Mouse (Mus musculus) adrenal gland, adult 8-10 months (tissue): ENCODE measurements around the gene Hes6. TPM values are rescaled to one million over a fixed set of nuclear protein-coding genes. Genes with fewer than 3 reads are reported as not detected.

ENCODE experiments used
- DNase-seq: peaks from one replicate; pipeline ENCODE4 v3.0.0; 2022
- total RNA-seq, 4 experiments: library from RNA; stranded (reverse); gene quantifications; 2 replicates each; pipeline ENCODE4 v1.2.4; 2022

Gene Hes6
- total RNA-seq, 4 experiments from 2014 or later = 178 to 376 (median 294) TPM

GRCm38 (mm10) chr1:91441855-91442254, 28.0 kb upstream of the Hes6 start:
- no peak for DNase-seq

- no peak for DNase-seq
These were observed 25.9 kb upstream of the Hes6 start for GRCm38 (mm10) chr1:91439776-91440175.

GRCm38 (mm10) chr1:91437573-91437972, 23.7 kb upstream of the Hes6 start:
- DNase-seq = peak; percentile 63

DNA sequence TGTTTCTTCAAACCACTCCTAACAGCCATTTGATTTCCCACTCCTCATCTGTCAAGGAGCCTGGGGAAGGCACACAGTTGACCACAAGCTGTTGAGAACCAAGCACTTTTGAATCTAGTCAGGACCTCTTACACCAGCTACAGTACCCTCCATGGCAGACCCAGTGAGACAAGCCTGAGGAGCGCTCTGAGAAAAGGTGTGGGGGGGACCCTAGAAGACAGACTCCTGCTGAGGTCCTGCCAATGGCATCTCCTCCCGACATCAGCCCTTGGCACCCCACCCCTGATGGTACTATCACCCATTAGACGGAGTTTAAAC, 23.2 kb upstream of the Hes6 start:
- no peak for DNase-seq

DNA sequence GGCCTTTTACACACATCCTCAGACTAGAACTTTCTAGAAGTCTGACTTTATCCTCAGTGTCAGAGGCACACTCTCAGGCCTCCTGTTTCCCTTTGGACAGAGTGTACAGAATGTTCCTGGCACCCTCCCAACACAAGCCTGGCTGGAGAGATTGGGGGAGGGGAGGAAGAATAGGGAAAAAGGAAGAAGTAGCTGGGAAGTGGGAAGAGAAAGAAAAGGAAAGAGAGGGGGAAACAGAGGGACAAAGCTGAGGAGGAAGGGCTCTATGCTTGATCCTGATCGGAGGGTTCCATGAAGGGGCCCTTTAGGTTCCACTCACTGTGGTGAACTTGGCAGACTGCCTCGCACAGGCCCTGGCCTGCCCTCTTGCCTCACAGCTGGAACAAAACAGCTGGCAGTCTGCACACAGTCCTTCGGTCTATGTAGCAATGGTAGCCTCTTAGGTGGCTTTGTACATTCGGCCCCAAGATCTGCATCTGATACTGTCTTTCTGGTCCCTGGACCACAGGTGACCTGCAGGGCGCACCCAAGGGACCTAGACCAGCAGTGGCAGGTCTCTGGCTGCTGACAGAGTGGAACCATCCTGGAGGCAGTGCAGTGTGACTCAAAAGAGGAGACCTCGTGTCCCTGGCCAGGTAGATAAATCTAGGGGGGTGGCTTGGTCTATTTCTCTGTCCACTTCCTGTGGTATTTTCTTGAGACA, 22.7 kb upstream of the Hes6 start:
- peak; percentile 81 for DNase-seq

DNA sequence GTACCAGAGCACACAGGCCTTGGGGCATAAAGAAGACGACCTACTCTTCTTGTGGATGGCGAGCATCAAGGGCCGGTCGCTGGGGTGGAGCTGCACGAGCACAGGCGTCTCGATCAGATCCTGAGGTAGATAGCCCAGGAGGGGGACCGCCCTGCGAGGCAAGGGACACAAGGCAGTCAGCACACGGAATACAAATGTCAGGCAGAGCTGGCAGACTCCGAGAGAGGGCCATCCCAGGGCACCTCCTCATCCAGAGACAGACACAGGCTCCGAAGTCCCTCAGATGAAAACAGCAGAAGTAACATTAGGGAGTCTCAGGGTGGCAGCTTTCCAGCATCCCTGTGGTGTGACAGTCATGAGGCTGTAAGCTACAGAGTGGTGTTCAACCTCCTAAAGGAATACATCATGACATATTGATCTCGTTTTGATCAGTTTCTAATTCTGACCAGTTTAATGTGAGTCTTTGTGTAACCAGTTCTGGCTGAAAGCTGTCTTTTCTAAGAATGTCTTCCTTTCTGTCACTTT, 21.8 kb upstream of the Hes6 start:
- DNase-seq = no peak

DNA sequence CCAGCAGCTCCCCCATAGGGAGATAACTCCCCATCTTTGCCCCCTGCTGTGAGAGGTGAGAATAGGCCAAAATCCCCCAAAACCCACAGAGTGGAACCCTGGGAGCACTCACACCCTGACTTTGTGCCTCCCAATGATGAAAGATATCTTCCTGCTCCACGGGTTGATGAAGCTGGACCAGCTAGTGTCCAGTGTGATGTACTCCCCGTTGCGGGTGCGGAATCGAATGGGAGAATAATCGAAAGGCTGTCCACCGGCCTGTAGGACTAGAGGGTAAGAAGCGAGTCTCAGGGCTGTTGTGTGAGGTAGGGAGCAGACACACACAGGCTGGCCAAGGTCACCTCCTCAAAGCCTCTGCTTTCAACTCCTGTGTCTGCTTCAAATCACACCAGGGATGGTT, 21.1 kb upstream of the Hes6 start:
- no peak for DNase-seq

DNA sequence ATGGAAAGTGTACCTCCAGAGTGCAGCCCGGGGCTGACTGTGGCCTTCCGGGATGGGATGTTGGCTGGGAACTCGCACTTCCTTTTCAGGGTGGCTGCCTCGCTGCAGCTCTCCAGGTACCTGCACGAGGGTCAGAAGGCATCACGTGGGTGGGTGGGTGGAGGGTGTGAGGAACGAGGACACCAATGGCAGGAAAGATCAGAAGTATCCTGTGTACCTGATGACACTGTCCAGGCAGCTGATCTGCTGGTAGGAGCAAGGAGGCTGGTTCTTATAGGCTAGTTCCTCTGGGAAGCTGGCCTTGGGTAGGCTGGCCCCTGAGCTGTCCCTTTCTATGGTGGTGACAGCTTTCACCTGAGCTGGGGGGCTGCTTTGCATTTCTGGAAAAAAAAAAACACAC, 16.9 kb upstream of the Hes6 start:
- DNase-seq = no peak

DNA sequence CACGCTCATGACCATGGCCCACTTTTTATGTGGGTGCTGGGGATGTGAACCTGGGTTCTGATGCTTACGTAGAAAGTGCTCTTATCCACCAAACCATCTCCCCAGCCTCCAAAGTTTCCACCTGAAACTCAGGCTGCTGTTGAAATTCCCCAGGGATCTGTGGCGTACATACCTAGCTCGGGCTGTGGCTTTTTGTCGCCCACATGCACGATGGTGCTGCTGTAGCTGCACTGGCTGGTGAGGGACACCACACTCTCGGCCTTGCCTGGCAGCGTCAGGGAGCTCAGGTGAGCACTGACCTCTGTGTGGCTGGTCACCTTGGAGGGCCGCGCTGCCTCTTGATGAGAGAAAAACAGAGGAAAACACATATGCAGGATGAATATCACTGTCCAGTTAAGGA, 15.4 kb upstream of the Hes6 start:
- no peak for DNase-seq

DNA sequence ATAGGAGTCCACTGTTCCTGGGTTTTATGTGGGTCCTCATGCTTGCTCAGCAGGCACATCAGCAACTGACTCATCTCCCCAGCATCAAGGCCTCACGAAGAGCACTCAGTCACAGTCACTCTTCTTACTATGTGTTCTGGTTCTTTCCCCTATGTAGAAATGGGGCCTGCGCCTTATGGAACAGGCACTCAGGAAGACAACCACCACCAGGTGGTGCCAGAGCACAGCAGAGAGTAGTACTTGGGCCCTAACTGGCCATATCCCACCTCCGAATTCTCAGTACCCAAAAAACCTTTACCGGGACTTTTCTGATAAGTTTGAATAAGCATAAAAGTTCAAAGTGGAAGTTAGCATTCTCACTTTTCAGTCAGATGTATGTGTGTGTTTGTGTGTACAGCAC, 14.8 kb upstream of the Hes6 start:
- peak; percentile 87 for DNase-seq

DNA sequence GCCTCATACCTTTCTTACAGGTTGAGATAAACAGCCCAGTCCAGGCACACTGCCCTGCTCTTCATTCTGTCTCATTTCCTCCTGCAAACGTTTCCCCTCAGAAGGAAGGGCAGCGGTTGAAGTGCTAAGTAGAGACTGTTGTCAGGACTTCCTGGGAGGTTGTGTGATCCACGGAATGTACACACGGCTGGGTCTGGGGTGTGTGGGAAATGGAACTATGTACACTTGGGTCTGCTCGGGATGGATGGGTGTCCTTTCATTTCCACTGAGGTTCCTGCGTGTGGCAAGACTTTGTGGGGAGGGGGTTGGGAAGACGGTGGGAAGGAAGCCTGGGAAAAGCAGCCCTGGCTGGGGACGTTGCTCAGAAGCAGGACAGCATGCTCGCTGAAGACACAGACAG, 12.6 kb upstream of the Hes6 start:
- no peak for DNase-seq

DNA sequence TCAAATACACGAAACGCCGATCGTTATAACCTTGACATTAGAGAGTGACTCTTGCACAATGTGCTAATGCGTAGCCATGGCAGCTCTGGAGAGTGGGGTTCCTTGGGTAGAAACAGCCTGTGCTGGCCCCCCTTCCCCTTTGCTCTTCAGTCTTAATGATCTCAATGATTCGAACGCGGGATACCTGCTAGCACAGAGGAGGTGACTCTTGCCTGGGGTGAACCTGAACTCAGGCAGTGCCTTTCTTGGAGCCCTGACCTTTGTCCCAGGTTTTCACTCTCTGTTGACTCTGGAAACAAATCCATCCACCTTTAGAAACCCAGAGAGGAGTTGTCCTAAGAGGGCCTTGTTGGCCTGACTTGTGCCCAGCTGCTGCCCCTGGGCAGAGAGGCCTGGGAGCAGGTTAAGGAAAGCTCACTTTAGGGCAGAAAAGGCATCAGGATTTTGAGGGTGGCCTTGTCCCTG, 6.8 kb upstream of the Hes6 start:
- no peak for DNase-seq

DNA sequence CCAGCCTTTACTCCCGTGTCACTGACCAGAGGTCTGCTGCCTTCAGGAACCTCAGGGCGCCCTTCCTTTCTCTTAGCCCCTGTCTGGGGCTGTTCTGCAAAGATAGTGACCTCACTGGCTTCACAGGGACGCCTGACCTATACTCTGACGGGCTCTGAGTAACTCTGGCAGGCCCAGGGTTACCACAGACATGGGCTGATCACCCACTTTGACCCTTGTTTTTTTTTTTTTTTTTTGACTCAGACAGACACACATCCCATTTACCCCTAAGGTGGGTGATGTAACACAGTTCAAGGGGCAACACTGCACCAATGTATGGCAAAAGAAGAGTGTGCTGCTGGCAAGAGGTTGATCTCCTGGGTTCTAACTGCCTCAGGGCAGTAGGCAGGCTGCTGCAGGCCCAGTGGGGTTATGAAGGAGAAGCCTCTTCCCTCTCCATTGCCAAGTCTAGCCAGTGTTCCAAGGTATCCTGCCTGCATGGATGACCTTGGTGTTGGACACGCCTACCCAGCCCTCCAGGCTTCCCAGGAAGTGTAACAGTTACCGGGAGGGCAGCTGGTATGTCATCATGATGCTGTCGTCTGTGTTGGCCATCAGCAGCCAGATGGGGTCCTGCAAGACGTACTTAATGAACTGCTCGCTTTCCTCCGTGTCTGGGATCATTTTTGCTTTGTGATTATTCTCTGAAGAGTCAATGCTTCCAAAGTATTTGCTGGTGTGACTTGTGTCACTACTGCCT, 6.2 kb upstream of the Hes6 start:
- peak; percentile 81 for DNase-seq

GRCm38 (mm10) chr1:91417991-91418390, 4.2 kb upstream of the Hes6 start:
- DNase-seq = no peak

GRCm38 (mm10) chr1:91415311-91415710, 1.5 kb upstream of the Hes6 start:
- DNase-seq = no peak

- no peak for DNase-seq
These were observed 1.1 kb upstream of the Hes6 start for GRCm38 (mm10) chr1:91414903-91415302.

DNA sequence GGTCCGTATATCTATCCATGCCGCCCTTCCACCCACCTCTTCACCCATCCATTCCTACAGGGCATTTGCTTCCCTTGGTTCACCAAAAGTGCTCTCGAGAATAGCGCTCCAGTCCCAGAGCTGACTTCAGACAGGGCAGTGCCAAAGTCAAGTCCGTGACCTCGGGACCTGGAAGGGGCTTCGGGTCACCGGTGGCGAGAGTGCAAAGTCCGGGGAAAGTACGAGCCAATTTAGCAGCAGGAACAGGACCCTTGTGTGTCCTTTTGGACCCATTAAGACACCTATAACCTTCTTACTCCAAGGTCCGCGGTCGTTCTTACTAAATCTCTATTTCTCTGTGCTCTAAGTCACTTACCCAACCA, 321 bp downstream of the Hes6 start:
- no peak for DNase-seq

- peak; percentile 96 for DNase-seq
These were observed 770 bp downstream of the Hes6 start for GRCm38 (mm10) chr1:91413030-91413506.

GRCm38 (mm10) chr1:91412286-91413029, 1.4 kb downstream of the Hes6 start:
- DNase-seq = no peak

- DNase-seq = no peak
These were observed 2.1 kb downstream of the Hes6 start for GRCm38 (mm10) chr1:91411631-91412285.

DNA sequence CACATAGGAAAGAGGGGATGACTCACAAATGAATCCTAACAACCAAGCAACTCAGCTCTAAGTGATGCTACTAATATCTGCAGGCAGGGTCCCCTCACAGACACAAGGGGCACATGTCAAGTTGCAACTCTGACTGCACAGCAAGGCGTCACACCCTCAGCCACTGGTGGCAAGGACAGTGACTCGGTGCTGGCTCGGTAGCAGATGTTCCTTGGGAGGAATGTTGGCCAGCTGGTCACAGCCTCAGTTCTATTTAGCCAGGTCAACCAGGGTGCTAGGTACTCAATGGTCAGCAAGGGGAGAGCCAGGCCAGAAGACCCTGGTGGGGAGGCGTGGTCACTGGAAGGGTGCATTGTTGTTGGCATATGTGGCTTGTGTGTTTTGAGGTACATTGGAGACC, 6.0 kb downstream of the Hes6 start:
- no peak for DNase-seq

DNA sequence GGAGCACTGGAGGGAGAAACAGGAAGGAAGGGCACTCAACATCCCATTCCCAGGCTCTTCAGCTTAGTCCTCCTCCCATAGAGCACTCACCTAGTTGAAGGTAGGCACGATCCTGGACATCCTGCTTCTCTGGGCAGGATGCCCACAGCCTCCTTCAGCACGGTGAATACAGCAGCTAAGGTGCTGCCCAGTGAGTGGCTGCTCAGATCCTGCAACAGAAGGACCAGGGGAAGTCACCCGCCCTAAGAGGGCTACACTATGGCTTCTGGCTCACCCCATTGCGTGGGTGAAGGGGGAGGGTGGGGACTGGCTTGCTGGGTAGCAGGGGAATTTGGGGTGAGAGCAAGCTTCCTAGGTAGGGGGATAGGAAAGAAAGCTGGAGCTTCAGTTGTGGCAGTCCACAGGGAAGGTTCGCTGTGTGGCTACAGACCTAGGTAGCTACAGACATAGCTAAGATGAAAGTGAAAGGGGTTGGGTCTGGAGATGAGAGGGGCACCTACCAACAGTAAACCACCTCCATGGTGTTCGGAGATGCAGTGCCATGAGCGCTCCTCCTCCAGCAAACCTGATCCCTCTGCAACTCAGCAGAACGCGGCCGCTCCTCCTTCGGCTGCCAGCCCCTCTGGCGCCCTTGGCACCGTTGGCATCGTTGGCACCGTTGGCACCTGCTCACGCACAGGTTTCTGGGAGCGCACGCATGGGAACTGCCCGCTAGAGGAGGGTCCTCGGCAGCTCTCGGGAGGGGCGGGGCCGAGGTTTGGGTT, 8.2 kb downstream of the Hes6 start:
- DNase-seq = no peak
